In genomic region chr10:47366804-47367203, GRCm38 (mm10) we compare ENCODE assay signal across 30 mouse cellular contexts.
"Had no signal": no experiment of that assay in that cellular context is flagged by ENCODE, and none has a peak within 500 bp of the region (broad histone marks: within the 10 kb centered on the region; RNA-seq: fewer than 3 reads in every experiment).

No protein-coding gene starts in this region.

- H3K9me3 ChIP-seq: embryonic facial prominence, embryonic 10.5 days; embryonic facial prominence, embryonic 12.5 days; embryonic facial prominence, embryonic 13.5 days; embryonic facial prominence, embryonic 15.5 days; forebrain, embryonic 10.5 days; forebrain, embryonic 12.5 days; forebrain, embryonic 13.5 days; forebrain, embryonic 15.5 days had no signal

- ATAC-seq: forebrain, embryonic 13.5 days; forebrain, embryonic 14.5 days; forebrain, embryonic 15.5 days; forebrain, embryonic 16.5 days; forebrain, postnatal 0 days had no signal

- H3K36me3 ChIP-seq: embryonic facial prominence, embryonic 10.5 days; embryonic facial prominence, embryonic 12.5 days; embryonic facial prominence, embryonic 13.5 days; embryonic facial prominence, embryonic 15.5 days; forebrain, embryonic 10.5 days; forebrain, embryonic 12.5 days; forebrain, embryonic 15.5 days had no signal

- H3K9ac ChIP-seq: embryonic facial prominence, embryonic 12.5 days; embryonic facial prominence, embryonic 13.5 days; embryonic facial prominence, embryonic 15.5 days; forebrain, embryonic 12.5 days; forebrain, embryonic 13.5 days; forebrain, embryonic 15.5 days; forebrain, postnatal 0 days had no signal

- H3K4me1 ChIP-seq: embryonic facial prominence, embryonic 10.5 days; embryonic facial prominence, embryonic 12.5 days; embryonic facial prominence, embryonic 13.5 days; embryonic facial prominence, embryonic 15.5 days; forebrain, embryonic 12.5 days had no signal

- H3K4me2 ChIP-seq: embryonic facial prominence, embryonic 12.5 days; embryonic facial prominence, embryonic 13.5 days; embryonic facial prominence, embryonic 15.5 days; forebrain, embryonic 12.5 days; forebrain, embryonic 13.5 days; forebrain, embryonic 15.5 days had no signal

- H3K27me3 ChIP-seq: embryonic facial prominence, embryonic 12.5 days; embryonic facial prominence, embryonic 13.5 days; embryonic facial prominence, embryonic 15.5 days; forebrain, embryonic 12.5 days; forebrain, embryonic 13.5 days; forebrain, embryonic 15.5 days had no signal

- H3K27ac ChIP-seq: embryonic facial prominence, embryonic 10.5 days; embryonic facial prominence, embryonic 12.5 days; embryonic facial prominence, embryonic 13.5 days; embryonic facial prominence, embryonic 15.5 days; forebrain, embryonic 10.5 days; forebrain, embryonic 12.5 days; forebrain, embryonic 13.5 days; forebrain, embryonic 15.5 days; gastrocnemius, adult 2 months; heart, adult 2 months had no signal

- DNase-seq: cerebellum, adult 18-20 months; cerebellum, adult 2 months; cerebellum, adult 8-10 months; cerebellum, adult 9-10 months; cerebellum, adult 9-11 months; cerebellum, postnatal 10 days; cerebellum, postnatal 14 days; cerebellum, postnatal 25 days; cerebellum, postnatal 36 days; embryo, embryonic 11 days; forebrain, postnatal 0 days; gastrocnemius, adult 2 months; gastrocnemius, postnatal 10 days; gastrocnemius, postnatal 14 days; gastrocnemius, postnatal 25 days; gastrocnemius, postnatal 36 days; heart, adult 11 months; heart, adult 18-20 months; heart, adult 2 months had no signal

- H3K4me3 ChIP-seq: embryonic facial prominence, embryonic 10.5 days; embryonic facial prominence, embryonic 12.5 days; embryonic facial prominence, embryonic 13.5 days; embryonic facial prominence, embryonic 15.5 days; erythroblast, embryonic 14.5 days; forebrain, embryonic 10.5 days; forebrain, embryonic 12.5 days; forebrain, embryonic 13.5 days; forebrain, embryonic 15.5 days; gastrocnemius, adult 2 months; heart, adult 2 months had no signal
